Mouse (Mus musculus): ENCODE data around the gene Arl3. TPM values are rescaled to one million over a fixed set of nuclear protein-coding genes. Genes with fewer than 3 reads are reported as not detected.

The Arl3 gene
- total RNA-seq, 2 experiments from 2014 or later: 32.8 to 33.6 TPM

- no peak for DNase-seq
- intact Hi-C loops (cut with DNase I): no loop called here
Measured at GRCm38 (mm10) chr19:46538213-46538612, 34.8 kb downstream of the Arl3 start.

DNA sequence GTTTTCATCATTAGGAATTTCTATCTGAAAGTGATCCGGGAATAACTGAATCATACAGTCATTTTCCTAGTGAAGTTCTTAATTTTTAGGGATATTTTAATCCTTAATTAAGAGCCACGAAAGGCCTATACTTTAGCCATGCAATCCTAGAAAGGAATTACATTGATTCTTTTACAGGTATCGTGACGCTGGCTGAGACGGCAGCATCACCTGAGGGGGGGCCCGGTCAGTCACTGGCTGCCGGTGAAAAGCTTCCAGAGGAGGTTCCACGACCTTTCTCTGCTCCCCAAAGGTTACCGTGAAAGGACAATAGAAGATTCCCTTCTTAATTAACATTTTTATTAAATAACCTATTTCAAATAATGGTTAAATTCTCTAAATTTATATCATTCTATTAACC is 35.6 kb downstream of the Arl3 start:
- no peak for DNase-seq
- intact Hi-C loops (cut with DNase I): no loop called here

GRCm38 (mm10) chr19:46534542-46535098 is 38.4 kb downstream of the Arl3 start:
- DNase-seq: no peak
- intact Hi-C loops (cut with DNase I): no loop called here

- intact Hi-C loops (cut with DNase I): loop anchor here (2.0 kb wide), 1 partner anchor 23 kb away; no protein-coding TSS in a partner anchor
- no peak for DNase-seq
Measured at GRCm38 (mm10) chr19:46533525-46533924, 39.5 kb downstream of the Arl3 start.

GRCm38 (mm10) chr19:46533066-46533465 is 39.9 kb downstream of the Arl3 start:
- DNase-seq: peak in 1 of 2 experiments; percentile 8
- intact Hi-C loops (cut with DNase I): loop anchor here (2.0 kb wide), 1 partner anchor 24 kb away; no protein-coding TSS in a partner anchor

- intact Hi-C loops (cut with DNase I): loop anchor here (2.0 kb wide), 1 partner anchor 25 kb away; no protein-coding TSS in a partner anchor
- DNase-seq: peak; percentile 80 to 85
Measured at GRCm38 (mm10) chr19:46532031-46532688, 40.8 kb downstream of the Arl3 start.

DNA sequence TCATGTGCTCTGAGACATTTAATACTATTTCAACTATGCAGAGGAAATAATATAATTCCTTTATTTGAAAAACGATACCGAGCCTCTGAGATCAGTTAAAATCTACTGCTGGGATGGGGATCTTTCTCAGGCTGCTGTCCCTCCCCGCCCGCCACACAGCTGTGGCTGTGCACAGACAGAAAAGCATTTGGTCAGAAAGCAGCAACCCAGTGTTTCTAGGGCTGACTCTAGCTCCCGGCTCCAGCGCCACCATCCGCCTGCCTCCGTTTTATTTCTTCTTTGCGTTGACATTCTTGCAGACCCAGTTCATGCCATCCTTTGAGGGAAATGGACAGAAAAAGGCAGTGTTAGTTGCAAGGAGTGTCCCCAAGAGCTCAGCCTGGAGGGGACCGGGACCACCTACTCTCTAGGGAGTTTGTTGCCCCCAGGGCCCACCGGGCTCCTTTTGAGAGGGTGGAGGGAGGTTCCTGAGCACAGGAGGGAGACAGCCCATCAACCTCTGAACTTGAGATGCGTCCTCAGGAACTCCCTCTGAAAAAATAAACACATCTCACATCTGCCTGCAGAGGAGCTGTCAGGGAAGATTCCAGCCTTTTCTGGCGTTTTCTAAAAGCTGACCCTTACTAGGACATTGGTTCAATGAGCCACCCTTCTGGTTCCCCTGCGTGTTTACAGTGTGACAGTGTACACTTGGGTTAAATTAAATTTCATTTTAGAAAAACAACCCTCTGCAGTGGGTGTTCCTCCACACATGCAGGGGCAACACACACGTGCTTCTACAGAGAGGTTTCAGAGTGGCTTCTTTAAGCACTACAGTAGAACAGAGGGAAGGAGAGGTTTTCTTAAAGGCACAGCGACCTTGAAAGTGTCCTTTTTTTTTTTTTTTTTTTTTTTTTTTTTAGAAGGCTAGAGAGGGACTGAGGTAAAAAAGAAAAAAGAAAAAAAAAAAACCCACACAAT is 41.6 kb downstream of the Arl3 start:
- DNase-seq: peak; percentile 58 to 68
- intact Hi-C loops (cut with DNase I): loop anchor here (2.0 kb wide), 1 partner anchor 25 kb away; no protein-coding TSS in a partner anchor

- DNase-seq: peak in 1 of 2 experiments; percentile 33
- intact Hi-C loops (cut with DNase I): no loop called here
Measured at GRCm38 (mm10) chr19:46530449-46530990, 42.5 kb downstream of the Arl3 start.

- peak in 1 of 2 experiments; percentile 39 for DNase-seq
- intact Hi-C loops (cut with DNase I): no loop called here
Measured at GRCm38 (mm10) chr19:46529601-46530448, 43.2 kb downstream of the Arl3 start.

GRCm38 (mm10) chr19:46528529-46529213 is 44.3 kb downstream of the Arl3 start:
- intact Hi-C loops (cut with DNase I): no loop called here
- DNase-seq: peak; percentile 83 to 84

- intact Hi-C loops (cut with DNase I): no loop called here
- peak in 1 of 2 experiments; percentile 30 for DNase-seq
Measured at GRCm38 (mm10) chr19:46527632-46528528, 45.1 kb downstream of the Arl3 start.

- intact Hi-C loops (cut with DNase I): loop anchor here (2.0 kb wide), 1 partner anchor 21 kb away; no protein-coding TSS in a partner anchor
Measured at GRCm38 (mm10) chr19:46525691-46526631, 47.0 kb downstream of the Arl3 start.

GRCm38 (mm10) chr19:46524601-46525321 is 48.2 kb downstream of the Arl3 start:
- peak; percentile 90 for DNase-seq
- intact Hi-C loops (cut with DNase I): loop anchor here (2.0 kb wide), 1 partner anchor 20 kb away; no protein-coding TSS in a partner anchor

More at GRCm38 (mm10) chr19:46525691-46526631, 47.0 kb downstream of the Arl3 start:
- peak in 1 of 2 experiments; percentile 27 for DNase-seq

GRCm38 (mm10) chr19:46524152-46524544 is 48.9 kb downstream of the Arl3 start:
- intact Hi-C loops (cut with DNase I): loop anchor here (2.0 kb wide), 1 partner anchor 19 kb away; no protein-coding TSS in a partner anchor
- DNase-seq: no peak

DNA sequence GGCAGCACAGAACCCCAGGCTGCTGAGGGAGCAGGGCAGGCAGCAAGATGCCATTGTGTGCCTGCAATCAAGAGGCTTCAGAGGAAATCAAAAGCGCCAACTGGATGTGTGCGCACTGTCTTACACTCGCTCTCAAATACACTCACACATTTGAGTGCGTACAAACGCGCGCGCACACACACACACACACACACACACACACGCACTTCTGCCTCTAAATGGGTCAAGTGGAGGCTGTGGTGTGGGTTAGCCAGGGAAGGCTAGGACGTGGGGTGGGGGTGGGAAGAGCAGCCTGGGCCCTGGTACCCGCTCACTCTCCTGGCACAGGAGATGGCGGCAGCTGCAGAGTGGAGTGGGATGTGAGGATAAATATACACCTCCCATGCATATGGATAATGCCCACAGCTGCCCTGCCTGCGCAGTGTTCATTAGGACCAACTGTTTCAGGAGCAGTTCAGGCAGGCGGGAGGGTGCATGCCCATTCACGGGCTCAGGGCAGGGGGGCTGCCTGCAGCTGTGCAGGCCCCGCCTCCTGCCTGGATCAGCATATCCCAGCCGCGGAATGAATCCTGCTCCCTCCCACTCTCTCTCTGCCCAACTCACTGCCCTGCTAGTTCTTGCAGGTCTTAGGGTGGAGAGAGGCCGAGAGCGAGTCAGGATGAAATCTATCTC is 49.4 kb downstream of the Arl3 start:
- intact Hi-C loops (cut with DNase I): loop anchor here (2.0 kb wide), 1 partner anchor 19 kb away; no protein-coding TSS in a partner anchor
- DNase-seq: peak; percentile 78 to 80

GRCm38 (mm10) chr19:46523131-46523479 is 49.9 kb downstream of the Arl3 start:
- no peak for DNase-seq
- intact Hi-C loops (cut with DNase I): no loop called here

All from heart, postnatal 10 days (tissue).